Mouse (Mus musculus) heart, adult 18-20 months (tissue): Measurements from ENCODE around the gene Gm2042. TPM values are rescaled to one million over a fixed set of nuclear protein-coding genes. Genes with fewer than 3 reads are reported as not detected.
"Not testable (repeated sequence)": the region's sequence is repeated elsewhere in the genome, so short reads cannot be mapped to it uniquely, and the experiment has no call there.

Source experiments
- DNase-seq, 2 experiments: peaks; one replicate each; pipeline ENCODE4 v3.0.0; 2021 to 2022; ENCODE audit warnings: mixed read lengths in 1 of 2
- long read RNA-seq, 2 experiments: library from polyadenylated mRNA; stranded (forward); transcript quantifications; one replicate each; pipeline ENCODE4 v2.0.0; 2021
- total RNA-seq, 2 experiments: library from RNA; stranded (reverse); gene quantifications; 2 replicates each; pipeline ENCODE4 v1.2.3; 2021

Gene Gm2042
- total RNA-seq: not detected
- long read RNA-seq, experiment 1: 0 reads
- long read RNA-seq, experiment 2: 0 reads

GRCm38 (mm10) chr12:87953780-87954179 is at the start of gene Gm2042:
Gm2042 (plus strand) TSS chr12:87954080.
- not testable (repeated sequence) for DNase-seq

- not testable (repeated sequence) for DNase-seq
Observed at GRCm38 (mm10) chr12:87919721-87920120, 34.2 kb upstream of the Gm2042 start, which contains the start of gene Gm2035. Gm2035 (minus strand) TSS chr12:87919857.

GRCm38 (mm10) chr12:87984000-87984399 is 30.1 kb downstream of the Gm2042 start:
- not testable (repeated sequence) for DNase-seq

GRCm38 (mm10) chr12:88004118-88004517 is 50.2 kb downstream of the Gm2042 start:
- not testable (repeated sequence) for DNase-seq

Other genes starting within 250 kb of the Gm2042 start
- gene Gm21319, start 178.3 kb upstream of the Gm2042 start, total RNA-seq: not detected
- not detected for gene Gm21936, start 158.6 kb upstream of the Gm2042 start, total RNA-seq
- gene BB287469, start 137.5 kb upstream of the Gm2042 start, total RNA-seq: not detected
- not detected for gene Gm2001, start 111.7 kb upstream of the Gm2042 start, total RNA-seq
- not detected for gene Gm2016, start 80.0 kb upstream of the Gm2042 start, total RNA-seq
- not detected for gene Gm2022, start 58.7 kb upstream of the Gm2042 start, total RNA-seq
- gene Gm2035, start 34.2 kb upstream of the Gm2042 start, total RNA-seq: not detected
- gene Gm2075, start 57.8 kb downstream of the Gm2042 start, total RNA-seq: not detected
- not detected for gene Gm6803, start 64.7 kb downstream of the Gm2042 start, total RNA-seq
- not detected for gene Gm2056, start 72.9 kb downstream of the Gm2042 start, total RNA-seq
- not detected for gene Gm16368, start 129.6 kb downstream of the Gm2042 start, total RNA-seq
- not detected for gene Gm10436, start 228.0 kb downstream of the Gm2042 start, total RNA-seq